Mouse (Mus musculus) midbrain, embryonic 12.5 days (tissue): Measurements from ENCODE around the gene Gpr89. TPM values are rescaled to one million over a fixed set of nuclear protein-coding genes. Genes with fewer than 3 reads are reported as not detected.
A peak's percentile ranks its signal among the peaks of the same experiment; 100 is the strongest.

ENCODE experiments used
- ATAC-seq: fragments of 200-750 bp; cut with Nextera tagmentation; 2 replicates; pipeline ENCODE4 v1.8.0; 2017; ENCODE audit warnings: low read depth, moderate TSS enrichment, moderate library complexity; ENCODE audit not compliant: low FRiP score
- H3K27ac ChIP-seq: fragments of 300-500 bp; sonication (generic); replicated peaks from 2 replicates; pipeline ENCODE4 v1.5.1; 2016; ENCODE audit warnings: mild to moderate bottlenecking
- H3K27me3 ChIP-seq: fragments of 300-500 bp; sonication (generic); 2 replicates; pipeline ENCODE4 v1.6.1; 2016; ENCODE audit warnings: mild to moderate bottlenecking
- H3K36me3 ChIP-seq: fragments of 300-500 bp; sonication (generic); 2 replicates; pipeline ENCODE4 v1.6.1; 2016
- H3K4me1 ChIP-seq: fragments of 300-500 bp; sonication (generic); 2 replicates; pipeline ENCODE4 v1.6.1; 2016
- H3K4me2 ChIP-seq: fragments of 300-500 bp; sonication (generic); replicated peaks from 2 replicates; pipeline ENCODE4 v1.6.1; 2016; ENCODE audit warnings: mild to moderate bottlenecking, moderate library complexity
- H3K4me3 ChIP-seq: fragments of 300-500 bp; sonication (generic); 2 replicates; pipeline ENCODE4 v1.5.1; 2016; ENCODE audit warnings: mild to moderate bottlenecking
- H3K9ac ChIP-seq: fragments of 300-500 bp; sonication (generic); replicated peaks from 2 replicates; pipeline ENCODE4 v1.6.1; 2016; ENCODE audit warnings: mild to moderate bottlenecking, moderate library complexity
- H3K9me3 ChIP-seq: fragments of 300-500 bp; sonication (generic); 2 replicates; pipeline ENCODE4 v1.6.1; 2016; ENCODE audit warnings: mild to moderate bottlenecking
- WGBS: fragments of 180-500 bp; shearing (Covaris S2); methylation state at CpG from one replicate; pipeline ENCODE4 v1.1.7; 2016; 5-methylcytosine and 5-hydroxymethylcytosine counted together
- polyA plus RNA-seq: library from polyadenylated mRNA; unstranded; fragments of >200 nt; fragmentation: Nextera tagmentation; extraction: Ambion mirVana; gene quantifications from 2 replicates; pipeline ENCODE4 v1.2.1, GENCODE M21; 2016

Gpr89 gene
- 34.0 and 41.3 TPM in 2 replicates for polyA plus RNA-seq

DNA sequence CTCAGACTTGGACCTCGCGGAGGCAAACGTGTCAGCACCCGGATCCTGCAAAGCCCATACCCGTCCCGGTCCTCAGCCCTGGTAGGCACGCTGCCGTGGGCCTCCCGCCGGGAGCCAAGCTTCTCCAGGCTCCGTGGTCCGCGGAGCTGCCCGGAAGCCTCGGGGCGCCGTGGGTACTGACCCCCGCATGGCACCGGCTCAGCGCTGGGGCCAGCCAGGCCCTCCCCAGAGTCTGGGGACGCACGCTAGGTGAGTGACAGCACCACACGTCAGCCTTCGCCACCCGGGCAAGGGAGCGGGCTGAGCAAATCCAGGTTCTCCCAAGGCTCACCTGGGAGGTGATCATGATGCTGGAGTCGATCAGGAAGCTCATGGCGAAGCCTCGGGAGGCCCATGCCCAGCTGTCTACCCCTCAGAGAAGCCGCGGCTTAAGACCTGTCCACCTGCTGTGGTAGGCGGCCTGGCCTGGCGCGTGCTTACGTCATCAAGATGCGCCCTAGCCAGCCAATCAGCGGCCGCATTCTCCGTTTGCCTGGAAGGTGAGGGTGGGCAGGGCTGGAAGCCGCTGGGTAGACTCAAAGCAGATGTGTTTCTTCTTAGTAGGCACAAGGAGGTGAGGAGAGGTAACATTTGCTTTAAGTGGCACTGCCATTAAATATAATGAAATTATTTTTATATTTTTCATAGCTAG, at the start of gene Gpr89:
Gene Gpr89 (minus strand): TSS at position 496 of the 691 bp plus-strand sequence.
- Histone ChIP-seq H3K9ac (peak within 1 kb of the TSS; percentile 76), H3K36me3 (no peaks in the 10 kb centered on the region), H3K9me3 (no peaks in the 10 kb centered on the region), H3K27ac (no peak within 1 kb of the TSS), H3K4me3 (peak within 1 kb of the TSS; percentile 80), H3K4me1 (peaks cover 10% of the 10 kb centered on the region), H3K4me2 (peak within 1 kb of the TSS; percentile 67), H3K27me3 (peaks cover 17% of the 10 kb centered on the region)
- peak; percentile 98 for ATAC-seq
- WGBS = under 1% methylated on average over 40 of the region's 40 CpGs

- 63% methylated on average over 14 of the region's 14 CpGs for WGBS
Observed at GRCm38 (mm10) chr3:96953489-96954233, 48.5 kb upstream of the Gpr89 start.

GRCm38 (mm10) chr3:96942706-96943105, 37.6 kb upstream of the Gpr89 start:
- ATAC-seq = no peak
- no peak overlapping the region for H3K4me2 ChIP-seq
- peaks cover 12% of the 10 kb centered on the region; the same call in 1 of the 2 replicates for H3K4me1 ChIP-seq
- 89% methylated on average over 2 of the region's 2 CpGs for whole genome bisulfite sequencing
- no peaks in the 10 kb centered on the region for H3K36me3 ChIP-seq
- H3K4me3 ChIP-seq = no peak overlapping the region
- no peaks in the 10 kb centered on the region for H3K27me3 ChIP-seq
- H3K27ac ChIP-seq = no peak overlapping the region
- peaks cover 7% of the 10 kb centered on the region; the same call in 1 of the 2 replicates for H3K9me3 ChIP-seq
- H3K9ac ChIP-seq = no peak overlapping the region

More at GRCm38 (mm10) chr3:96953489-96954233, 48.5 kb upstream of the Gpr89 start:
- no peaks in the 10 kb centered on the region for H3K9me3 ChIP-seq
- H3K4me1 ChIP-seq = no peaks in the 10 kb centered on the region
- H3K4me2 ChIP-seq = no peak overlapping the region
- H3K9ac ChIP-seq = no peak overlapping the region
- H3K27ac ChIP-seq = no peak overlapping the region
- no peaks in the 10 kb centered on the region for H3K36me3 ChIP-seq
- no peak overlapping the region for H3K4me3 ChIP-seq
- no peak for ATAC-seq
- no peaks in the 10 kb centered on the region for H3K27me3 ChIP-seq

DNA sequence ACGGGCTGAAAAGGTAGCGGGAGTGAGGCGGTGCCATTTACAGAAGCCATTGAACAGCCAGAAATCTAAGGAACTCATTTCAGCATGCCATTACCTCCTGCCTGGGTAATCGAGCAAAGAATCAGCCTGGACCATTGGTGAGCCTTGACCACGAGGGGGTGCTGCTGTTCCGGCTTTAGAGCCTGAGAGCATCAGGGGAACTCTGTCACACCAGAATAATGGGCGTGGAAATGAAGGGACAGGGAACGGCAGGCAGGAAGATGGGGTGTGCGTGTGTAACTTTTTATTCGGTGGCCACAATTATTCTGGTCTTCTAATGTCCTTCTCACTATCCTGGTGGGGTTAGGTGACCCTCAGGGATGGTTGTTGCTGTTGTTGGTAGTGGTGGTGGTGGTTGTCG, 33.6 kb upstream of the Gpr89 start:
- ATAC-seq = peak; percentile 76
- Histone ChIP-seq H3K27ac (no peak overlapping the region), H3K9me3 (peaks cover 7% of the 10 kb centered on the region; the same call in 1 of the 2 replicates), H3K4me2 (peak overlapping the region; percentile 45), H3K9ac (no peak overlapping the region), H3K4me3 (peak overlapping the region; percentile 28), H3K4me1 (peaks cover 21% of the 10 kb centered on the region; the same call in 1 of the 2 replicates), H3K36me3 (no peaks in the 10 kb centered on the region), H3K27me3 (peaks cover 18% of the 10 kb centered on the region)
- 8% methylated on average over 11 of the region's 11 CpGs for WGBS

GRCm38 (mm10) chr3:96937606-96938005, 32.5 kb upstream of the Gpr89 start:
- Histone ChIP-seq H3K9ac (no peak overlapping the region), H3K4me2 (no peak overlapping the region), H3K4me1 (peaks cover 21% of the 10 kb centered on the region; the same call in 1 of the 2 replicates), H3K9me3 (no peaks in the 10 kb centered on the region), H3K27me3 (peaks cover 20% of the 10 kb centered on the region), H3K27ac (0 out of 2 replicates have a peak overlapping the region, but pooled peaks have one; percentile 27), H3K4me3 (no peak overlapping the region), H3K36me3 (no peaks in the 10 kb centered on the region)
- 10% methylated on average over 5 of the region's 5 CpGs for WGBS
- ATAC-seq = peak; percentile 73

GRCm38 (mm10) chr3:96936241-96936640, 31.1 kb upstream of the Gpr89 start:
- Histone ChIP-seq H3K9ac (no peak overlapping the region), H3K4me3 (no peak overlapping the region), H3K36me3 (no peaks in the 10 kb centered on the region), H3K9me3 (no peaks in the 10 kb centered on the region), H3K27me3 (peaks cover 27% of the 10 kb centered on the region), H3K4me2 (no peak overlapping the region), H3K27ac (no peak overlapping the region), H3K4me1 (peaks cover 27% of the 10 kb centered on the region)
- ATAC-seq = no peak
- WGBS = 10% methylated on average over 6 of the region's 6 CpGs

- Histone ChIP-seq H3K27ac (no peak overlapping the region), H3K9ac (no peak overlapping the region), H3K9me3 (no peaks in the 10 kb centered on the region), H3K4me2 (peak overlapping the region; percentile 21), H3K4me3 (no peak overlapping the region), H3K4me1 (peaks cover 12% of the 10 kb centered on the region), H3K27me3 (peaks cover 35% of the 10 kb centered on the region), H3K36me3 (no peaks in the 10 kb centered on the region)
- WGBS = 11% methylated on average over 5 of the region's 5 CpGs
- peak; percentile 63 for ATAC-seq
Observed at GRCm38 (mm10) chr3:96931261-96931681, 26.1 kb upstream of the Gpr89 start.

GRCm38 (mm10) chr3:96925920-96926319, 20.8 kb upstream of the Gpr89 start, which contains the start of gene Gja8:
Gene Gja8, minus strand, starts transcription at chr3:96926020.
- peaks cover 3% of the 10 kb centered on the region; the same call in 1 of the 2 replicates for H3K4me1 ChIP-seq
- no peak within 1 kb of the TSS for H3K27ac ChIP-seq
- WGBS = 67% methylated on average over 6 of the region's 6 CpGs

GRCm38 (mm10) chr3:96924631-96925030, 19.5 kb upstream of the Gpr89 start:
- H3K4me2 ChIP-seq = no peak overlapping the region
- no peaks in the 10 kb centered on the region for H3K4me1 ChIP-seq
- ATAC-seq = no peak
- no peaks in the 10 kb centered on the region for H3K9me3 ChIP-seq
- H3K4me3 ChIP-seq = no peak overlapping the region
- H3K27ac ChIP-seq = no peak overlapping the region
- H3K27me3 ChIP-seq = peaks cover 2% of the 10 kb centered on the region; the same call in 1 of the 2 replicates
- H3K9ac ChIP-seq = no peak overlapping the region
- no peaks in the 10 kb centered on the region for H3K36me3 ChIP-seq
- 86% methylated on average over 4 of the region's 4 CpGs for WGBS

More at GRCm38 (mm10) chr3:96925920-96926319, 20.8 kb upstream of the Gpr89 start, which contains the start of gene Gja8:
- Histone ChIP-seq H3K27me3 (peaks cover 8% of the 10 kb centered on the region; the same call in 1 of the 2 replicates), H3K9ac (no peak within 1 kb of the TSS), H3K4me2 (no peak within 1 kb of the TSS), H3K36me3 (no peaks in the 10 kb centered on the region), H3K4me3 (no peak within 1 kb of the TSS), H3K9me3 (no peaks in the 10 kb centered on the region)
- no peak for ATAC-seq

GRCm38 (mm10) chr3:96920991-96921390, 15.8 kb upstream of the Gpr89 start:
- Histone ChIP-seq H3K4me2 (no peak overlapping the region), H3K36me3 (no peaks in the 10 kb centered on the region), H3K4me3 (no peak overlapping the region), H3K9ac (no peak overlapping the region), H3K27ac (no peak overlapping the region), H3K4me1 (no peaks in the 10 kb centered on the region), H3K9me3 (no peaks in the 10 kb centered on the region), H3K27me3 (no peaks in the 10 kb centered on the region)
- no peak for ATAC-seq
- WGBS = 80% methylated on average over 7 of the region's 7 CpGs

DNA sequence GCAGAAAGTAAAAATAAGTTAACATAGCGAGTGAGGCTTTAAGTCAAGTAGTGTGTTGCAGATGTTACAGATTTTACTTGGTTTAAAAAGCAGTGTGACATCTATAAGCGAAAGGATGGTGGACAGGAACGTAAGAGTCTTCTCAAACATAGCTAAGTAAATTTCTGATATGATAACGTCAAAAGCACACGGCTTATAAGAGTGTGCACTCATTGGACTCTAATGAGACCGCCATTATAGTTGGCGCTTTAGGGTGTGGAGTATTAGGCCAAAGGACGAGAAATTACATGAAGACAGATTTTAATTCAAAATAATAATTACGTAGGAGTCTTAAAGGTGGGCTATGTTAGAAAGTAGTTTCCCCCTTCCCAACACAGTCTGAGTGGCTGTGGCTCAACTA, 446 bp upstream of the Gpr89 start:
- Histone ChIP-seq H3K4me1 (peaks cover 10% of the 10 kb centered on the region), H3K27me3 (peaks cover 17% of the 10 kb centered on the region), H3K4me2 (peak overlapping the region; percentile 67), H3K27ac (no peak overlapping the region), H3K36me3 (no peaks in the 10 kb centered on the region), H3K4me3 (peak overlapping the region; percentile 80), H3K9ac (peak overlapping the region; percentile 76), H3K9me3 (no peaks in the 10 kb centered on the region)
- WGBS = 43% methylated on average over 9 of the region's 9 CpGs
- 0 out of 2 replicates have a peak, but pooled peaks have one; percentile 32 for ATAC-seq

DNA sequence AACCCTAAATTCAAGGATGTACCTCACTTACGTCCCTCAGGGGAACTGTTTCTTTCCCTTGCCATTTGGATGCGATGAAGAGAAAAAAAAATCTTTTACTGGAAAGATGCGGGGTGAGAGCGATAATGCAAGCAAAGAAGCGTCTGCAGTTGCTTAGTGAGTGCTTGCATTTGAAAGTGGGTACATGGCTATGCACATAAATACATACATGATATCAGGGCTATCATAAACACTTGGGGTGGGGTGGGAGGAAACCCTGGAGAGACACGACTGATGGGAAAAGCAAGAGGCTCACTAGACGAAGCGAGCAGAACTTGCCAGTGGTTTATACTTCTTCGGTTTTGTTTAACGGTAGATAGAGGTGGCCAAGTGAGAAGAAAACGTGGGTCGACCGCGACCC, 753 bp downstream of the Gpr89 start, which contains the start of gene Gja5:
Gene Gja5 (plus strand): TSS at position 301 of the 400 bp plus-strand sequence.
- peak within 1 kb of the TSS; percentile 80 for H3K4me3 ChIP-seq
- no peak within 1 kb of the TSS for H3K27ac ChIP-seq
- H3K4me2 ChIP-seq = peak within 1 kb of the TSS; percentile 67
- 13% methylated on average over 14 of the region's 14 CpGs for WGBS
- H3K9me3 ChIP-seq = no peaks in the 10 kb centered on the region
- no peaks in the 10 kb centered on the region for H3K36me3 ChIP-seq
- no peak for ATAC-seq
- H3K4me1 ChIP-seq = peaks cover 10% of the 10 kb centered on the region
- H3K9ac ChIP-seq = peak within 1 kb of the TSS; percentile 76
- peaks cover 17% of the 10 kb centered on the region for H3K27me3 ChIP-seq
